Mouse (Mus musculus) liver, embryonic 14.5 days (tissue): ENCODE results near the gene 1700023F06Rik. TPM values are rescaled to one million over a fixed set of nuclear protein-coding genes. Genes with fewer than 3 reads are reported as not detected.

Experiments used
- ATAC-seq: fragments of 200-750 bp; cut with Nextera tagmentation; 2 replicates; pipeline ENCODE4 v1.8.0; 2017; ENCODE audit warnings: moderate number of reproducible peaks, mild to moderate bottlenecking, moderate library complexity; ENCODE audit not compliant: insufficient read depth
- DNase-seq, 3 experiments: peaks; one replicate each; pipeline ENCODE4 v3.0.0-alpha.2; 2012 to 2013; ENCODE audit warnings: low read depth in 3 of 3, low spot score in 3 of 3
- H3K27ac ChIP-seq: fragments of 300-500 bp; sonication (generic); 2 replicates; pipeline ENCODE4 v1.5.1; 2014; ENCODE audit warnings: moderate library complexity, mild to moderate bottlenecking, control low read depth, inconsistent platforms
- H3K27me3 ChIP-seq: fragments of 300-500 bp; sonication (generic); 2 replicates; pipeline ENCODE4 v1.6.1; 2014; ENCODE audit warnings: mild to moderate bottlenecking, low read length, moderate library complexity; ENCODE audit not compliant: control insufficient read depth, insufficient read depth
- H3K36me3 ChIP-seq: fragments of 300-500 bp; sonication (generic); replicated peaks from 2 replicates; pipeline ENCODE4 v1.6.1; 2014; ENCODE audit warnings: low read depth; ENCODE audit not compliant: control insufficient read depth, insufficient read depth
- H3K4me1 ChIP-seq, 2 experiments: fragments of 200-500 bp in 1 of 2; fragments of 300-500 bp in 1 of 2; sonication (generic) in 1 of 2; replicated peaks; 2 replicates each; pipeline ENCODE4 v1.6.1; 2012 to 2014; ENCODE audit warnings: antibody characterized with exemption in 1 of 2, inconsistent platforms in 1 of 2, low read length in 1 of 2; ENCODE audit not compliant: control insufficient read depth in 2 of 2, insufficient read depth in 2 of 2
- H3K4me2 ChIP-seq: fragments of 300-500 bp; sonication (generic); 2 replicates; pipeline ENCODE4 v1.6.1; 2014; ENCODE audit warnings: low read depth, mild to moderate bottlenecking, control low read depth, moderate library complexity
- H3K4me3 ChIP-seq, 2 experiments: fragments of 200-500 bp in 1 of 2; fragments of 300-500 bp in 1 of 2; sonication (generic) in 1 of 2; 2 replicates each; pipeline ENCODE4 v1.5.1; 2012 to 2014; ENCODE audit warnings: low read depth in 2 of 2, low read length in 2 of 2, mild to moderate bottlenecking in 2 of 2, control low read depth in 1 of 2, inconsistent platforms in 1 of 2, moderate library complexity in 1 of 2; ENCODE audit not compliant: insufficient read depth in 1 of 2
- H3K9ac ChIP-seq: fragments of 300-500 bp; sonication (generic); replicated peaks from 2 replicates; pipeline ENCODE4 v1.6.1; 2014; ENCODE audit warnings: mild to moderate bottlenecking, control low read depth, moderate library complexity
- H3K9me3 ChIP-seq: fragments of 300-500 bp; sonication (generic); 2 replicates; pipeline ENCODE4 v1.6.1; 2016; ENCODE audit warnings: low read length, mixed read lengths; ENCODE audit not compliant: control insufficient read depth
- CTCF ChIP-seq: IDR thresholded peaks from 2 replicates; pipeline ENCODE4 v1.5.1; 2016; ENCODE audit warnings: antibody characterized with exemption, low read depth, control low read depth
- EP300 ChIP-seq: IDR thresholded peaks from 2 replicates; pipeline ENCODE4 v1.6.1; 2016; ENCODE audit warnings: antibody characterized with exemption, low read depth
- WGBS: fragments of 180-500 bp; shearing (Covaris S2); extraction: QIAGEN DNeasy Blood & Tissue Kit; methylation state at CpG from one replicate; pipeline ENCODE4 v1.1.7; 2014; ENCODE audit not compliant: insufficient replicate concordance; 5-methylcytosine and 5-hydroxymethylcytosine counted together
- polyA plus RNA-seq, 2 experiments: library from polyadenylated mRNA; depleted of rRNA in 1 of 2; stranded (reverse) in 1 of 2; unstranded in 1 of 2; fragments of >200 nt; fragmentation: Nextera tagmentation in 1 of 2; extraction: Ambion mirVana in 1 of 2; gene quantifications; 2 replicates each; pipeline versions ENCODE4 v1.2.1 to v1.2.3; 2012 to 2014

The 1700023F06Rik gene
- polyA plus RNA-seq, 2 experiments, result not detected

GRCm38 (mm10) chr11:103206203-103206602 is 2.2 kb downstream of the 1700023F06Rik start:
- 66% methylated on average over 6 of the region's 6 CpGs for WGBS
- H3K27ac ChIP-seq, result no peak overlapping the region
- no peak overlapping the region for H3K4me2 ChIP-seq
- no peaks in the 10 kb centered on the region for H3K4me1 ChIP-seq
- ATAC-seq (no peak), DNase-seq (no peak)
- TF ChIP-seq EP300 (no peak), CTCF (no peak)
- H3K4me3 ChIP-seq, result no peak overlapping the region
- H3K9ac ChIP-seq, result no peak overlapping the region
- no peaks in the 10 kb centered on the region for H3K36me3 ChIP-seq
- H3K27me3 ChIP-seq, result no peaks in the 10 kb centered on the region
- no peaks in the 10 kb centered on the region for H3K9me3 ChIP-seq

GRCm38 (mm10) chr11:103202376-103202775 is 6.0 kb downstream of the 1700023F06Rik start:
- no peaks in the 10 kb centered on the region for H3K36me3 ChIP-seq
- DNase-seq, result no peak
- peaks cover 6% of the 10 kb centered on the region for H3K27me3 ChIP-seq
- H3K9ac ChIP-seq, result no peak overlapping the region
- H3K4me2 ChIP-seq, result no peak overlapping the region
- TF ChIP-seq EP300 (no peak), CTCF (no peak)
- no peak for ATAC-seq
- no peak overlapping the region for H3K27ac ChIP-seq
- no peaks in the 10 kb centered on the region for H3K9me3 ChIP-seq
- H3K4me1 ChIP-seq, result no peaks in the 10 kb centered on the region
- no peak overlapping the region for H3K4me3 ChIP-seq

DNA sequence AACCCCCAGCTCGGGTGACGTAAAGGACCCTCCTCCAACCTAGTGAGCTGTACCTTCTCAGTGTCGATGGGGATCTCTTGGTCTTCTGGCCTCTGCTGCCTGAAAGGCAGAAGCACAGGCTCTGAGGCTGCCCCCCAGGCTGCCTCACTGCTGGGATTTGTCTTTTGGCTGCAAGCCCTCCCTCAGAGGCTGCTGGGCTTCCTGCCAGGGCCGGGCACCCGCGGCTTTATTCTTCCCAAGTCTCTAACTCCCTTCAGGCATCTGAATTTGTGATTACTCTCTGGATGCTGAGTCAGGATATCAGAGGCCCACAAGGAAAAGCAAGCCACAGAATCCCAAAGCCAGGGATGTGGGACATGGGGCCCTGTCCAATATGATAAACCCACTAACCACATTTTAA is 6.7 kb downstream of the 1700023F06Rik start:
- H3K4me2 ChIP-seq, result no peak overlapping the region
- no peak overlapping the region for H3K4me3 ChIP-seq
- H3K27me3 ChIP-seq, result peaks cover 6% of the 10 kb centered on the region
- H3K4me1 ChIP-seq, result no peaks in the 10 kb centered on the region
- no peak for DNase-seq
- H3K9ac ChIP-seq, result no peak overlapping the region
- no peak for ATAC-seq
- H3K27ac ChIP-seq, result no peak overlapping the region
- no peaks in the 10 kb centered on the region for H3K9me3 ChIP-seq
- TF ChIP-seq EP300, result no peak
- no peak for TF ChIP-seq CTCF
- H3K36me3 ChIP-seq, result no peaks in the 10 kb centered on the region
- 36% methylated on average over 6 of the region's 6 CpGs for WGBS

- H3K36me3 ChIP-seq, result no peaks in the 10 kb centered on the region
- ATAC-seq (no peak), DNase-seq (no peak)
- H3K9ac ChIP-seq, result no peak overlapping the region
- H3K27me3 ChIP-seq, result peaks cover 6% of the 10 kb centered on the region
- WGBS, result 49% methylated on average over 59 of the region's 59 CpGs
- TF ChIP-seq CTCF (no peak), EP300 (no peak)
- H3K4me1 ChIP-seq, result no peaks in the 10 kb centered on the region
- no peak overlapping the region for H3K4me2 ChIP-seq
- no peaks in the 10 kb centered on the region for H3K9me3 ChIP-seq
- no peak overlapping the region for H3K27ac ChIP-seq
- H3K4me3 ChIP-seq, result no peak overlapping the region
Measured at GRCm38 (mm10) chr11:103198911-103199803, 9.2 kb downstream of the 1700023F06Rik start.

DNA sequence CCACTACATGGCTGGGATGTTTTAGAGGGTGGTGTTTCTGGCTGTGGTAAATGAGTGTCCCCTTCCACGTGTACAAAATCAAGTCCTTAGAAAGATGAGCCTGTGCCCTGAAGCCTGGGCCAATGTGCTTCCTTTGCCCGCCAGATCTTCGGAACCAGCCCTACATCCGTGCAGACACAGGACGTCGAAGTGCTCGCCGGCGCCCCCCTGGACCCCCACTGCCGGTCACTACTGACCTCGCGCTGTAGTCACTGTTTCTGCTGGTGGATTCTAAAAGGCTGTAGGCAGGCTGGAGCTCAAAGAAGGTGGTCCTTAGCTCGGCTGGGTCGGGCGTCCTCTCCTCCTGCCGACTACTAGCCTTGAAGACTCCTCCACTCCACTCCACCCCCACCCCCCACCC is 10.0 kb downstream of the 1700023F06Rik start:
- Histone ChIP-seq H3K27me3 (peaks cover 11% of the 10 kb centered on the region), H3K36me3 (no peaks in the 10 kb centered on the region), H3K9me3 (no peaks in the 10 kb centered on the region), H3K9ac (no peak overlapping the region), H3K27ac (no peak overlapping the region), H3K4me2 (no peak overlapping the region), H3K4me1 (no peaks in the 10 kb centered on the region), H3K4me3 (no peak overlapping the region)
- DNase-seq, result no peak
- ATAC-seq, result no peak
- TF ChIP-seq CTCF (no peak), EP300 (no peak)
- WGBS, result 68% methylated on average over 16 of the region's 16 CpGs
